Mouse (Mus musculus) cerebellum, adult (tissue): Measurements from ENCODE around the gene Il31ra.
"Not testable (repeated sequence)": the region's sequence is repeated elsewhere in the genome, so short reads cannot be mapped to it uniquely, and the experiment has no call there.

Source experiments
- ATAC-seq: cut with Nextera tagmentation; 2 replicates; pipeline ENCODE4 v1.9.2; 2017; ENCODE audit warnings: mild to moderate bottlenecking, moderate library complexity, mixed read lengths; ENCODE audit not compliant: insufficient number of reproducible peaks, low FRiP score, low TSS enrichment

The Il31ra gene

DNA sequence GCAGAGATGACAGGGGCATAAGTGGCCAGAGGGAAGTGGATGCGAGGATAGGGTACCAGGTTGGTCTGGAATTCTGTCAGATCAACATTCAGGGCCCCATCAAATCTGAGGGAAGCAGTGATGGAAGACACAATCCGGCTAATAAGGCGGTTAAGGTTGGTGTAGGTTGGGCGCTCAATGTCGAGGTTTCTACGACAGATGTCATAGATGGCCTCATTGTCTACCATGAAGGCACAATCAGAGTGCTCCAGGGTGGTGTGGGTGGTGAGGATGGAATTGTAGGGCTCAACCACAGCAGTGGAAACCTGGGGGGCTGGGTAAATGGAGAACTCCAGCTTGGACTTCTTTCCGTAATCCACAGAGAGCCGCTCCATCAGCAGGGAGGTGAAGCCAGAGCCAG lies at the start of gene Il31ra:
TSS of gene Il31ra (minus strand) at position 101 of the 400 bp plus-strand sequence.
- not testable (repeated sequence) for ATAC-seq

DNA sequence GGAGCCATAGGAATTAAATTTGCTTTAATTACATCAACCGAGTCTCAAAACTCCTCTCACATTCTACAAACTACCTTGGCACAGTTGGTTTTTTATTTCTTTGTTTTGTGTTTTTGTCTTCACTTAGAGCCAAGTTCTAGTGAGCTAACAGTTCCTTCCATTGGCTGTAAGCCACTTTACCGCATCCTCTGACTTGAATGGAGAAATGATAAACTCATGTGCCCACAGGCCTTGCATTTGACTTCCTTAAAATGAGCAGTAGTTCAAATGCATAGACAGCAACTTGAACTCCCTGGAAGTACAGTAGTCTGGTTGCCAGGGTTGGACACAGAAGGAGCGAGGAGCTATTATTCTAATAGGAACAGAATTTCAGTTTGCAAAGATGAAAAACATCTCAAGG lies 48.7 kb upstream of the Il31ra start:
- no peak for ATAC-seq

DNA sequence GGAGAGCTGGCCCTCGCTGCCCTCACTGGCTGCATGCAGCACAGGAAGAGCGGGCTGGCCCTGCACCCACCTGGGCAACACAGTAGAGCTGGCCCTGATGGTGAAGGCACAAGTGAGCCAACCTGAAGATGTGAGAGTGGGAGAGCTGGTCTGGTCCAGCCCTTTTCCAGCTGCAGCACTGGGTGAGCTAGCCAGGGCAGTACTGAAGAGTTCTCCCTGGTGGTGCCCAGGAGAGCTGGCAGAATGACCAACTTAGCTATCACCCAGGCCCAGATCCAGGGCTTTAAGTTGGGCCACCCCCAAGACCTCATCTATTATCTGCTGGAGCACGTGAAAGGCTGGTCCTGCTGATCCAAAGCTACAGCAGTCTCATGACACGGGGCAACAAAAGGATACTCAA lies 45.0 kb upstream of the Il31ra start:
- no peak for ATAC-seq

DNA sequence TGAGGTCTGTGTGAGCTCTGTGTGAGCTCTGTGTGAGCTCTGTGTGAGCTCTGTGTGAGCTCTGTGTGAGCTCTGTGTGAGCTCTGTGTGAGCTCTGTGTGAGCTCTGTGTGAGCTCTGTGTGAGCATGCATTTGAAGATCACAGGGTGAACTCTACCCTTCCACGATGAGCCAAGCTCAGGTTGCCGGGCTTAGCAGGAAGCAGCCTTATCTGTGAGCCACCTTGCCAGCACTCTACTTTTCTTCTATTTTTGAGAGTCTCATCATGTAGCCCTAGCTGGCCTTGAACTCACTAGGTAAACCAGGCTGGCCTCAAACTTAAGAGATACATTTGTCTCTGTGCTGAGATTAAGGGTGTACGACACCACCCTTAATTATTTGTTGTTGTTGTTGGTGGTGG lies 42.3 kb upstream of the Il31ra start:
- no peak for ATAC-seq

DNA sequence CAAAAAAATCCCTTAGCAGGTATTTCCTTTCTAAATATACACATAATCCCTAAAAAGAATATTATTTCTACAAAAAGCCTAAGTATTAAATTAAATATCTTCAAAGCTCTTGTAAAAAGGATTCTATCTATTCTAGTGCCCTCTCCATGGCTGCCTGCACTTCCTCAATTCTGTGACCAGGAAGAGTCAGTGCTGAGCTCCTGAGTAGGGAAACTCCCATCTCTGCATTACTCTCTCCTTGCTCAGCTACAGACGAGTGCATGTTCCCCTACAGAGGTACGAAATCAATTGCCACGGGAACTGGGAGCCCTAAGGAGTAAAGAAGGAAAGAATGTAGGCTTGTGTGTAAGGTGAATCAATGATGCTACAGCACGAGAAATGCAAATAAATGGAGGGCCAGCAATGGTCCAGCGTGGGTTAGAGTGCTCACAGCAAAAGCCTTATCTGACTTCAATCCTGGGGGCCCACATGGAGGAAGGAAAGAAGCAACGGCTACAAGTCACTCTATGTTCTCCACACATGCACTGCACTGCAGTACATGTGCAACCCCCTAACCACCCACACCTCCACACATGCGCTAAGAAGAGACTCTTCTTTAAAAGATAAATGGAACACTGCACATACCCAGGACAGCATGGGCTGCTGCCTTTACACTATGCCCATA lies 41.1 kb upstream of the Il31ra start:
- no peak for ATAC-seq

DNA sequence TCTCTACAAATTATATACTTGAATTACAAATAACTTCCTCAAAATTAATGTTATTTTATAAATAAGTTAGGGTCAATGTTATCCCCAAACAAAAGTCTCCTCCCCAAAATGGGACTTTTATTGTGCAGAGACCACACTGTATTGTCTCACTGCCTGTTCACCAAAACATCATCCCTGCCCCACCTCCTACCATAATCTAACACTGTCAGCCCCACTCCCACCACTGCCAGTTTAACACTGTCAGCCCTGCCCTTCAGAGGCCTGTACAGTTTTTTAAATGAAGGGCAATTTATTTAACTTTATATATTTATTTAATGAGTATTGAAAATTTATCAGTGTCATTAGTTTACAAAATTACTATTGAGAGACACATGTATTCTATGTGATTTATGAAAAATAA lies 31.4 kb upstream of the Il31ra start:
- no peak for ATAC-seq

DNA sequence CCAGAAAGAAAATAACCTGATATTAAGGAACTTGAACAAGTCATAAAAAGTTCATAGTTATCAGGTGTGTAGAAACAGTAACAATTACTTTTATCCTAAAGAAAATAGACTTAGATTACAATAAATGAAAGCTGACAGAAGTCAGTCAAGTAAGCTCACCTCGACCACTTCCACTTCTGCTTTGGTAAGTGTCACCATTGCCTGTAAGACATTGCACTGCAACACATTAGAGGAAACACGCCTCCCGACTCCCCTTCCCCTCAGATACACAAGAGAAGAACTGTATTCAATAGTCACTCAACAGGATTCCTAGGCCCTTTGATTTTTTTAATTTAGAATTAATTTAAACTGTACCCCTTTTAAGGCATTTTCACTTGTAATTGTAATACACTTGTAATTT lies 30.5 kb upstream of the Il31ra start:
- no peak for ATAC-seq

DNA sequence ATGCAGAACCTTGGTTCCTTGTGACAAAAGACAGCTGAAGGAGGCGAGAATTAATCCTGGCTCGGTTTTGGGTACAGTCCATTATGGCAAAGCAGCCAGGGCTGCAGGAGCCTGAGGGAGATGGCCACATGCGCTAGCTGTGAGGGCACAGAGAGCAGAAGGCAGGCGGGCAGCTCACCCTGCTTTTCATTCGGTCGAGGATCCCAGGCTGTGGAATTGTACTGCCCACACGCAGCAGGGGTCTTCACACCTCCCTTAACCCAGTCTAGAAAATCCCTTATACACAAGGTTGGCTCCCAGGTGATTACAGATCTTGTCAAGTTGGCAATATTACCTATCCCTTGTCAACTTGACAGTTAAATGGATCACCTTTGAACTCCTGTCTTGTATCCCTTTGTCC lies 29.5 kb upstream of the Il31ra start:
- ATAC-seq = no peak

DNA sequence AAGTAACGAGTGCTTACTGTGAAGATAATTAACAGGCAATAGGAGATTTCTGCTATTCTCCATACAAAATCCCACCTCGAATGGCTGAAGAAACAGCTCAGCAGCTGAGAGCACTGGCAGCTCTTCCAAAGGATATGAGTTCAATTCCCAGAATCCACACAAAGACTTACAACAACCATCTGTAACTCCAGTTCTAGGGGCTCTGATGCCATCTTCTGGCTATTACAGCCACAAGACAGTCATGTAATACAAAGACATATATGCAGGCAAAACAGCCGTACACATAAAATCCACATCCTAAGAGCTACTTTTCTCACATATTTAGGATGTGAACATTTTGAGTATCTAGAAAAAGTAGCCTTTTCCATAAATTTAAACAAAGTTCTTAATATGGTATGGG lies 27.4 kb upstream of the Il31ra start:
- no peak for ATAC-seq

DNA sequence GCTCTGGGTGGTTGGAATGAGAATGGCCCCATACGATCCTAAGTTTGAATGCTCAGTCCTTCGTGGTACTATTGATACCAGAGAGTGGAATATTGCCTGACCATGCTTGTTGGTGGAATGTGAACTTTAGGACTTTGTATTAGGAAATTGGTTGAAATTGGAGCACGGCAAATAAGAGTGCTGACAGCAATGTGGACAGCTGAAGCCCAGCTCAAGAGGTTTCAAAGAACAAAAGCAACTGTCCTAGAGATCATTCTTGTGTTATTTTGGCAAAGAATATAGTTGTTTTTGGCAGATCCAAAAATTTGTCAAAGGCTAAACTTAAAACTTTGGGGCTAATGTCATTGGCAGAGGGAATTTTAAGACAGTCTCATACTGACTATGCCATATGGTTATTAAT lies 14.4 kb upstream of the Il31ra start:
- no peak for ATAC-seq

DNA sequence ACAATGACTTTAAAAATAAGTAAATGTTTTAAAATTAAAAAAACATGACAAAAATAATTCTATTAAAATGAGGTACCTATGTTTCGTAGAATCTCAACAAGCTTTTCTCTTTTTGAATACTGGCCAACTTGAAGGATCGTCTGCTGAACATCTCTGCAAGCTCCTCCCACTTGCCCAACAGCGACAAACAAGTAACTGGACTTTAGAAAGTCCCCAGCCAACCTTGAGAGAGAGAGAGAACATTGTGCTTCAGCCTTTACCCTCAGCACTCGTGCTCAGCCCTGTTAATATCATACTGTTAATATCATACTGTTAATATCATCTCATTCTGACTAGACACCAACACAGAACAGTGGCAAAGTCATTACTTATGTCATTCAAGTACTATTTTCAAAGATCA lies 10.3 kb upstream of the Il31ra start:
- no peak for ATAC-seq

DNA sequence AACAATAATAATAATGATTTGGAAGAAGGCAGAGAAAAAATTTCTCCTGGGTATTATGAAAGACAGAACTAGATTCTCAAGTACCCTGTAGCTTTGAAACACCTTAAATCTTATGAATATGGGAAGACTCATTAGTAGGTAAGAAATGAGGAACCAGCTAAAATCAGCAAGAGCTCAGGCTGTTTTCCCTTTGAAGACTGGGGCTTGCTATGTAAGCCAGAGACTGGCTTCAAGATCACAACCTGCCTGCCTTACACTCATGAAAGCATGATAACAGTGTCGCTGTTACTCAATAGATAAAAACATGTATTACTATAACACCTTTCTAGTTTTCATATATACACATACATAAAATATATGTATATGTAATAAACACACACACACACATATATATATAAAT lies 9.7 kb upstream of the Il31ra start:
- ATAC-seq = no peak

DNA sequence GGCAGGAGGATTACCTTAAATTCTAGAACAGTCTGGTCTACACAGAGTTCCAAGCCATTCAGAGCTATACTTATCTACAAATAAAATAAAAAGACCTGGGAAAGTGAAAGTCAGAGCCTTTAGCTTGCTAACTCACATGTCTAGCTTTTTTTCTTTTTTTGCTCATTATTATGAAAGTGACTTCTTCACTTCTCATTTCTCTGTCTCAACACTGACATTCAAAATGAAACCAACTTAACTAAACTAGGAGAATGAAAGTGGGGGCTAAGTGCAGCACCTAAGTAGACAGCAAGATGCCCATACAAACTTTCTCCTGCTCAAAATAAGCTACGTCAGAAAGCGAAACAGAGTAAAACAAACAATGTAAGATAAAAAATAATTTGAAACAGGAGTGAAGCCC lies 8.4 kb upstream of the Il31ra start:
- no peak for ATAC-seq

DNA sequence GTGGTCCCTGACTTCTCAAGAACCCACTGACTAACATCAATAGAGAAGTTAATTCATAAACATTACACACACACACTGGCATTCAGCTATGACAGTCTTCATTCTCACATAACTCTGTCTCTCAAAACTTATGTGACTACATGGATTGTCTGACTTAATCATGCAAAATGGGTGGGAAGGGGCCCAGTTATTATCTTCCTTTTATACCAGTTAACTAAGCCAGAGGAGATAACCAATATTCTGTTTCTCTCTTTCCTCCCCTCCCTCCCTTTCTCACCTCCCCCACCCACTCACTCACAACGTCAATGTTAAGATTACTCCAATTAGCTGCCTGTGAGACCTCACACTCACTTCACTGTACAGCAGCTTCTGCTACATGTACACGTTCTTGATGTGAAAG lies 3.9 kb downstream of the Il31ra start:
- no peak for ATAC-seq

DNA sequence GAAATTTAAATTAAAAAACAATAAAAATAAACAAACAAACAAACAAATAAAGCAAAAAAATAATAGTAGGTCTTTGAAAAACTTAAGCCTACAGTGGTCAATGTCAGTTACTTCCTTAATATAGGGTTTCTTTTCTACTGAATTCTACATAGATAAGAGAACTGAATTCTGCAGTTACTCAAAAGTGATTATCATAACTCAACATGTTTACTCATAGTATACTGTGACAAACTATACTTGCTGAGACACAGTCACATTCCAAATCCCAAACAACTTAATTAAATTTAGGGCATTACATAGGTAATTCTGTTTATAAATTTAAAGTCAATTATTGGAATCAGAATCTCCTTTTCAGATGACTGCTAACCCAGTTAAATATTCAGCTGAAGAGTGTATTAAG lies 4.5 kb downstream of the Il31ra start:
- ATAC-seq = no peak

DNA sequence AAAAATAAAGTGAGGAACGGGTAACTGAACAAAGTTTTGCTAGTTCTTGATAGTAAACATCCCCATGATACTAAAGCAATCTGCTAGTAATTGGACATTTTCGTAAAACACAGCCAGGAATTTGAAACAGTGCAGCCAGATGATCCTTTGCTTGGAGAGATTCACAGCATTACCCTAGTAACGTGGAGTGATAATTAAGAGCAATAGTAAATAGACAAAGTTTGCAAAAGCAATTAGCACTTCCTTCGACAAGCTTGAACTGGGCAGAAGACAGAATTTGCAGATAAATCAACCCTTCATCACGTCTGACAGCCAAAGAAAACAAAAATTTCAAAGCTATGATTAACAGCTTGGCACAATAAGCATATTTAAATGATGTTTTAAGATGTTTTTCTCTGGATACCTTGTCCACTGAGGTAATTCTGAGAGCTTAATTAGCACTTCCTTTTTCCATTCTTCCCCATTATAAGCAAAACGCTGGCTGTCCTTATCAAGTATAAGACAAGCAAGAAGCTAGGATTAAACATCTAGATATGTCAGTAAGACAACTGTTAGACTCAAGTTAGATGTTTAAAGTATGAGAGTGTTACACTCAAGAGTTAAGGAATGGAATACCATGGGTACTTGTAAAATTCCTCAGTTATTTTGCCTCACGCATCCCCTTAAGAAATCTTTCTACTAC lies 9.5 kb downstream of the Il31ra start:
- ATAC-seq = no peak

DNA sequence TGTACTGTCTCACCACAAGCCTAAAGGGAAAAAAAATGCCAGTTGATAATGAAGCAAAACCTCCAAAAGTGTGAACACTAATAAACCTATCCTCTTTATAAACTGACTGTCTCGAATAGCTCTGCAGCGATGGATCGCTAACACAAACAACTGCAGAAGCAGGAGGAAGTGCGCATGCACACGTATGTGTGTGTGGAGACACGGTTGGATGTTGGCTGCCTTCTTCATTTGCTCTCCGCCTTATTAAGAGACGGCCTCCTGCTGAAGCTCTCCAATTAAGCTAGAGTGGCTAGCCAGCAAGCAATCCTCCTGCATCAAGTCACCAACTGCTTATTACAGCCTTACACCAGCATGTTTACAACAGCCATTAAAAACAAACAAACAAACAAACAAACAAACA lies 11.9 kb downstream of the Il31ra start:
- no peak for ATAC-seq

DNA sequence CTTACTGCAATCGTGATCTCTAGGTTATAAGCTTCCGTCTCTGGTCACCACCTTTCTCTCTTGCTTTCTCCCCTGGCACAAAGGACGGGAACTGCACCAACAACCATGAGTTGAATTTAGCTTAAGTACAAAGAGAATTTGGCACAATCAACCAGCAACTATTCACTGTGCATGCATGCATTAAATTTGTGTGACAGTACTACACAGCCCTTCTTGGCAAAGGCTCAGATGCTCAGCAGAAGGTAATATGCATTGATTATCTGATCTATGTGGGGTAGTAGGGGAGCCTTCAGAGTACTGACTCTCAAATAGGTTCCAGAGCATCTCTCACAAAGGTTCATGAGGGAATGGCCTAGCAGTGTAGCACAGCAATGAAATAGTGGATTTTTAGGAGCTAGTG lies 12.4 kb downstream of the Il31ra start:
- no peak; the same call in 1 of the 2 replicates for ATAC-seq

DNA sequence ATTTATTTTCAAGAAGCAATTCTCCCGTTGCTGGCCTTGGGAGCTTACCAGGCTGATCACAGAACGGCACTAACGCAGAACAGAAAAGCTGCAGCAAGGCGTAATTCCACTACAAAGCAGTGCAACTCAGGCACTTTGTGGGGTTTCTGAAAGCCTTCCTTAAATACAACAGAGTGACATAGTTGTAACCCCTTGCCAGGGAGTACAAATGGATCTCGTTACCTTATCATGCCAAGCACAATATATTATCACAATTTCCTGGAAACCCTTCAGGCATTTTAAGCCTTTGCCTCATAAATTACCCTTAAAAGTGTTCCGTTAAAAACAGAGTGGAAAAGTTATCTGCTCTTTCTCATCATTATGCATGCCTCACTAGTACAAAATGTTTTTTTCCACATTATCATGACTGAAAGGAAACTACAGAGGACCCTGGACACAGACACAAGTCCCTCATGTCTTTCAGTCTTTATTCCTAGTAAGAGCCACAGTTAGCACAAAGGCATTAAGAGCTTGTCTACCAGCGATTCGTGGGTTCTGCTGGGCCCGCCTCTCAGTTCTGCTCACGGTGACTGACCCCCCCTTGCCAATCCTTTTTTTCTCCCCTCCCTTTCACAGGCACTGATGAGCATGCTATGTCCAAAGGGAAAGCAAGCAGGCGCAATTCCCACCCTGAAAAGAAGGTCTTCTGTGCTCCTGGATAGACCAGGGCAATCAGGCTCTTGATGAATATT lies 13.4 kb downstream of the Il31ra start:
- ATAC-seq = no peak

DNA sequence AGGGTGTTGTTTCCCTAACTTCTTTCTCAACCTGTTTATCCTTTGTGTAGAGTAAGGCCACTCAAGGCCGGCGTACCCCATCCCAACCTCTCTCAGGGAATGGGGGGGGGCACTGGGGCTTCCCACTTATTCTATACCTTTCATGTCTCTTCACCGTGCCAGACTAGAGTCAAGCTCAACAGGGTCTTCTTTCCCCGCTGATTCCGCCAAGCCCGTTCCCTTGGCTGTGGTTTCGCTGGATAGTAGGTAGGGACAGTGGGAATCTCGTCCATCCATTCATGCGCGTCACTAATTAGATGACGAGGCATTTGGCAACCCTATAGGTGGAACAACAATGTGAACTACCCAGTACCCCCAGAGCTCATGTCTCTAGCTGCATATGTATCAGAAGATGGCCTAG lies 16.1 kb downstream of the Il31ra start:
- not testable (repeated sequence) for ATAC-seq

DNA sequence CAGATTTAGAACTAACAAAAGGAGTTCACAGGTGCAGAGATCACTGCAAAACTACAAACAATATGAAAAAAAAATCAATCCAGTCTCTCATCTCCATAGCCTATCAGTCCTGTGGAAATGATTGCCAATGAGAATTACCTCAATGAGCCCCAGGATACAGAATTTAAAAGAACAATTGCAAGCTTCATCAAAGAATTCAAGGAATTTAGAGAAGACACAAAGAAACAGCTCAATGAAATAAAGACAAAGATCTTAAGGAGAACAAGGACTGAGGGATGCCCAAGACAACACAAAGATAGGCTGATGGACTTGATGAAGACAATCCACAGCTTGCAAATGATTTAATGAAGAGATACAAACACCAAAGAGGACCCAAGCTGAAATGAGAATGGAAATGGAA lies 20.4 kb downstream of the Il31ra start:
- no peak for ATAC-seq

DNA sequence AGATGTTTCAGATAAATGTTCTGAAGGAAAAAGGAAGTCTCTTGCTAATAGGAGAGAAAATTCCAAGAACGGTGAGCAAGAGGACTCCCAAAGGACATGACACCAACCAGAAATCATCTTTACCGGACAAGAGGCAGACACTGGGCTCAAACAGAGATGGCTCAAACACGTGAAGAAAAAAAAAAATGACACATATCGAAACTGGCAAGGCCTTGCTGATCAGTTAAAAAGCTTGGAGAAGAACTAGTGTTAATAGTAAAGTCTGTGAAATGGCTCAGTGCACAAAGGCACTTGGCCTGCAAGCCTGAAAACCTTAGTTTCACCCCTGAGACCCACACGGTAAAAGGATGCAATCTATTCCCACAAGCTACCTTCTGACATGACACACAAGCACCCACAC lies 23.4 kb downstream of the Il31ra start:
- no peak for ATAC-seq
